Mouse (Mus musculus) embryonic facial prominence, embryonic 15.5 days (tissue): Measurements from ENCODE around the gene Slc2a6. TPM values are rescaled to one million over a fixed set of nuclear protein-coding genes. Genes with fewer than 3 reads are reported as not detected.

Source experiments
- ATAC-seq: fragments of 200-750 bp; cut with Nextera tagmentation; 2 replicates; pipeline ENCODE4 v1.8.0; 2017; ENCODE audit warnings: low read depth, moderate TSS enrichment; ENCODE audit not compliant: insufficient number of reproducible peaks, low FRiP score, low TSS enrichment
- H3K27ac ChIP-seq: fragments of 300-500 bp; sonication (generic); replicated peaks from 2 replicates; pipeline ENCODE4 v1.5.1; 2015; ENCODE audit warnings: mild to moderate bottlenecking, inconsistent platforms
- H3K27me3 ChIP-seq: fragments of 300-500 bp; sonication (generic); 2 replicates; pipeline ENCODE4 v1.6.1; 2015; ENCODE audit warnings: inconsistent platforms
- H3K36me3 ChIP-seq: fragments of 300-500 bp; sonication (generic); 2 replicates; pipeline ENCODE4 v1.6.1; 2015; ENCODE audit warnings: mild to moderate bottlenecking, inconsistent platforms
- H3K4me1 ChIP-seq: fragments of 300-500 bp; sonication (generic); 2 replicates; pipeline ENCODE4 v1.6.1; 2015; ENCODE audit warnings: inconsistent platforms
- H3K4me2 ChIP-seq: fragments of 300-500 bp; sonication (generic); replicated peaks from 2 replicates; pipeline ENCODE4 v1.6.1; 2015; ENCODE audit warnings: mild to moderate bottlenecking, inconsistent platforms
- H3K4me3 ChIP-seq: fragments of 300-500 bp; sonication (generic); replicated peaks from 2 replicates; pipeline ENCODE4 v1.5.1; 2015; ENCODE audit warnings: mild to moderate bottlenecking, inconsistent platforms
- H3K9ac ChIP-seq: fragments of 300-500 bp; sonication (generic); 2 replicates; pipeline ENCODE4 v1.6.1; 2015; ENCODE audit warnings: inconsistent platforms
- H3K9me3 ChIP-seq: fragments of 300-500 bp; sonication (generic); replicated peaks from 2 replicates; pipeline ENCODE4 v1.6.1; 2016; ENCODE audit warnings: inconsistent platforms
- WGBS: fragments of 180-500 bp; shearing (Covaris S2); methylation state at CpG from one replicate; pipeline ENCODE4 v1.1.7; 2015; 5-methylcytosine and 5-hydroxymethylcytosine counted together
- polyA plus RNA-seq: library from polyadenylated mRNA; unstranded; fragments of >200 nt; fragmentation: Nextera tagmentation; extraction: Ambion mirVana; gene quantifications from 2 replicates; pipeline ENCODE4 v1.2.1, GENCODE M21; 2015

Slc2a6 gene
- polyA plus RNA-seq, 1 experiment from 2014 or later, result 1.1 TPM

DNA sequence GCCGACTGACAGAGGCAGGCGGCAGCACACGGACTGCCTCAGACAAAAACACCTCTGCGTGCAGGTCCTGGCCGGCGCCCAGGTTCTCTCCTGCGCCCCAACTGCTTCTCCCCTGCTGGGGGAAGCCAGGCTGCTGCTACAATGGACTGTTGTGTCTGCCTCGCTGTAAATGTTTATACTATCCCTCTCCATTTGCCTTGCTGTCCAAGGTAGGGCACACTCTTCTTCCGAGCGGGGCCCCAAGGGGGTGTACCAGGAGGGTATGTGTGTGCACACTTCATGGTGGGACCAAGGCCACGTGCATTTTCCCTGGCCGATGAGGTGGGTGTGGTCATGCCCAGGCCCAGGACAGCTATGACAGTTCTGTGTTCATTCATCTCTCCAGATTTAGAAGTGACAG lies 31.0 kb upstream of the Slc2a6 start:
- H3K9me3 ChIP-seq, result no peaks in the 10 kb centered on the region
- ATAC-seq, result peak; percentile 59; the same call in 1 of the 2 replicates
- H3K27me3 ChIP-seq, result no peaks in the 10 kb centered on the region
- H3K36me3 ChIP-seq, result no peaks in the 10 kb centered on the region
- H3K9ac ChIP-seq, result no peak overlapping the region
- no peak overlapping the region for H3K4me3 ChIP-seq
- peaks cover 17% of the 10 kb centered on the region for H3K4me1 ChIP-seq
- WGBS, result 30% methylated on average over 12 of the region's 12 CpGs
- peak overlapping the region; percentile 63 for H3K27ac ChIP-seq
- peak overlapping the region; percentile 19; the same call in 1 of the 2 replicates for H3K4me2 ChIP-seq

GRCm38 (mm10) chr2:27058251-27058650 lies 30.5 kb upstream of the Slc2a6 start:
- H3K4me3 ChIP-seq, result no peak overlapping the region
- no peak overlapping the region for H3K27ac ChIP-seq
- H3K4me1 ChIP-seq, result peaks cover 17% of the 10 kb centered on the region
- H3K9ac ChIP-seq, result no peak overlapping the region
- no peaks in the 10 kb centered on the region for H3K27me3 ChIP-seq
- H3K36me3 ChIP-seq, result no peaks in the 10 kb centered on the region
- no peak for ATAC-seq
- WGBS, result 39% methylated on average over 4 of the region's 4 CpGs
- no peaks in the 10 kb centered on the region for H3K9me3 ChIP-seq
- H3K4me2 ChIP-seq, result no peak overlapping the region

- Histone ChIP-seq H3K9ac (no peak overlapping the region), H3K27ac (no peak overlapping the region), H3K4me3 (no peak overlapping the region), H3K36me3 (no peaks in the 10 kb centered on the region), H3K4me2 (no peak overlapping the region), H3K27me3 (no peaks in the 10 kb centered on the region), H3K4me1 (no peaks in the 10 kb centered on the region), H3K9me3 (no peaks in the 10 kb centered on the region)
- ATAC-seq, result no peak
- WGBS, result 49% methylated on average over 6 of the region's 6 CpGs
Measured at GRCm38 (mm10) chr2:27049408-27049807, 21.6 kb upstream of the Slc2a6 start.

DNA sequence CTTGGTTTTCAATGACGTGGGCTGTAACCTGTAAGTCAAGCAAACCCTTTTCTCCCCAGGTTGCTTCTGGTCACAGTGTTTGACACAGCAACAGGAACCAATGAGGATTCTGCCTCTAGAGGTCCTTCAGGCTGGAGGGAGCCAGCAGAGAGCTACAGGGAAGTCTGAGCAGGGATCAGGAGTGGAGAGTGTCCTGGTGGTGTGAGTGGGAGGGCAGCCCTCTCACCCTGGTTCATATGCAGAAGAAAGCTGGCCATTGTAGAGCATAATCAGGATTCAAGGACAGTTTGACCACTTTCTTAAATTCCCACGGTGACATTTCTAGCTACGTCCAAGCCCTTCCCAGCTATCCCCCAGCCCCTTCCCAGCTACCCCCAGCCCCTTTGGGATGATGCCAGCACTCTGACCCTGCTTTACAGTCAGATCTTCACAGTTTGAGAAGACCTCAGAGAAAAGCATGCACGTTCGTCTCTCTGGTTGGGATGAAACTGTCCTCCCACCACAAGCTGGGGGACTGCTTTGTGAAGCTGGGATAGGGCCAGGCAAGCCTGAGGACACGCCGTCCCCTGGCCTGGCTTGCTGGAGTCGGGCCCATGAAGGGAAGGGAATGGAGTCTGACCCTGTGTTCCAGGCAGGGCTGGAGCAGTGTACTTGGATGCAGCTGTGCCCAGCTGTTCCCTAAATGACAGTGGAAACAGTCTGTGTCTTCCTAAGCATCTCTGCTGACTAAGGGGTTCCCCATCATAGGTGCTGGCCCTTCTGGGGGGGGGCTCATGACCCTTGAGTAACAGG lies 18.4 kb upstream of the Slc2a6 start:
- Histone ChIP-seq H3K4me1 (no peaks in the 10 kb centered on the region), H3K4me2 (no peak overlapping the region), H3K9ac (no peak overlapping the region), H3K27ac (no peak overlapping the region), H3K4me3 (no peak overlapping the region), H3K36me3 (no peaks in the 10 kb centered on the region), H3K27me3 (no peaks in the 10 kb centered on the region), H3K9me3 (no peaks in the 10 kb centered on the region)
- WGBS, result 66% methylated on average over 8 of the region's 8 CpGs
- ATAC-seq, result no peak

DNA sequence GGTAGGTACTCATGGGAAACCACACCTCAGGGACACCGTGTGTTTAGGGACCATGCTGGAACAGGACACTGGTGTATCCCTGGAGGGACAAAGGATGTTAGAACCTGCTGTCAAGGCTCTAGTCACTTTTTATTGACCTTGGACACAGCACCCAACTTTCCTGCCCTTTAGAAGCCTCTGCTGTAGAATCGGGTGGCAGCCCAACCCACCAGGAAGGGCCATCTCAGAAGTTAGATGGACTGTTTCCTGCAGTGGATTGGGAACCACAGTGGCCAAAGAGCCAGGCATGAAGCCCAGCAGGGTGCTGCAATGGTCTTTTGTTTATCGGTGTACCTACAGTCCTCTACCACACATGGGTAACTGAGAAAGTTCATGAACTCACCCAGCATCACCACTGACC lies 16.8 kb upstream of the Slc2a6 start:
- Histone ChIP-seq H3K27me3 (0 out of 2 replicates have a peak, but pooled peaks cover 2% of the 10 kb centered on the region), H3K4me3 (no peak overlapping the region), H3K9ac (no peak overlapping the region), H3K27ac (no peak overlapping the region), H3K36me3 (no peaks in the 10 kb centered on the region), H3K4me1 (no peaks in the 10 kb centered on the region), H3K9me3 (no peaks in the 10 kb centered on the region), H3K4me2 (no peak overlapping the region)
- 74% methylated on average over 3 of the region's 3 CpGs for WGBS
- no peak for ATAC-seq

DNA sequence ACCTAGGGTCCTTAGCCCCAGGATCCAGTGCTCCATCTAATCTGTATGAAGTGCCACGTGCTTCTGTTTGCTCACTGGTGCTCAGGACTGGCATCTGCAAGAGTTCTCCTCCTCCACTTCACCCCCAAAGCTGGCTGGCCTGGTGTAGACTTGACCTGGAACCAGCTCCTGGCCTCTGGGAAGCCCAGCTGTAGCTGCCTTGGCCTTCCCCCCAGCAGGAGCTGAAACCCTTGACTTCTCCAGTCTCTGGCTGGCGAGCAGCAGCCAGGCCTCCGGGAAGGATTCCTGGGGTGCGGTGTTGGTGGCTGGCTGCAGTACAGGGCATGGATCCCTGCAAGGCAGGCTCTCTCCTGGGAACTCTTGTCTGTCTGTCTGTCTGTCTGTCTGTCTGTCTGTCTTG lies 16.4 kb upstream of the Slc2a6 start:
- no peaks in the 10 kb centered on the region for H3K9me3 ChIP-seq
- 0 out of 2 replicates have a peak, but pooled peaks cover 3% of the 10 kb centered on the region for H3K4me1 ChIP-seq
- H3K4me2 ChIP-seq, result no peak overlapping the region
- 0 out of 2 replicates have a peak, but pooled peaks cover 2% of the 10 kb centered on the region for H3K27me3 ChIP-seq
- no peak overlapping the region for H3K27ac ChIP-seq
- no peak for ATAC-seq
- H3K36me3 ChIP-seq, result no peaks in the 10 kb centered on the region
- 77% methylated on average over 4 of the region's 4 CpGs for WGBS
- no peak overlapping the region for H3K9ac ChIP-seq
- no peak overlapping the region for H3K4me3 ChIP-seq

DNA sequence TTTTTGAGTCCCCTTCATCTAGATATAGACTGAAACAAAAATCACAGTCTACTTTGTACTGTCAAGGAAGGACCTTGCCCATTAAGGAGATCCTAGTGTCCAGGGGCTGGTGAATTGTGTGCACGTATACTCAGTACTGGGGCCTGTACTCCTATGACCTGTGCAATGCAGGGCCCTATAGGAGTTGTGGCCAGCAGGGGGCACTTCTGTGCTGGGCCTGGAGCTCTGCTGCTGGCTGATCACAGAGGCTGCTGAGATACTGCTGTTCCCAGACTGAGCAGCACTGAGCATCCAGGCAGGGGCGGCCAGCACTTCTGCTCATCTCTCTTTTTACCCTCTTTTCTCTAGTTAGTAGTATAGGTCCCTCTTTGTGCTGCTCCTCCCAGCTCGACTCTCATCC lies 15.7 kb upstream of the Slc2a6 start:
- Histone ChIP-seq H3K4me2 (no peak overlapping the region), H3K27me3 (0 out of 2 replicates have a peak, but pooled peaks cover 2% of the 10 kb centered on the region), H3K9ac (no peak overlapping the region), H3K27ac (no peak overlapping the region), H3K36me3 (no peaks in the 10 kb centered on the region), H3K4me3 (no peak overlapping the region), H3K4me1 (0 out of 2 replicates have a peak, but pooled peaks cover 7% of the 10 kb centered on the region), H3K9me3 (no peaks in the 10 kb centered on the region)
- peak; percentile 63; the same call in 1 of the 2 replicates for ATAC-seq
- 21% methylated on average over 3 of the region's 3 CpGs for WGBS

DNA sequence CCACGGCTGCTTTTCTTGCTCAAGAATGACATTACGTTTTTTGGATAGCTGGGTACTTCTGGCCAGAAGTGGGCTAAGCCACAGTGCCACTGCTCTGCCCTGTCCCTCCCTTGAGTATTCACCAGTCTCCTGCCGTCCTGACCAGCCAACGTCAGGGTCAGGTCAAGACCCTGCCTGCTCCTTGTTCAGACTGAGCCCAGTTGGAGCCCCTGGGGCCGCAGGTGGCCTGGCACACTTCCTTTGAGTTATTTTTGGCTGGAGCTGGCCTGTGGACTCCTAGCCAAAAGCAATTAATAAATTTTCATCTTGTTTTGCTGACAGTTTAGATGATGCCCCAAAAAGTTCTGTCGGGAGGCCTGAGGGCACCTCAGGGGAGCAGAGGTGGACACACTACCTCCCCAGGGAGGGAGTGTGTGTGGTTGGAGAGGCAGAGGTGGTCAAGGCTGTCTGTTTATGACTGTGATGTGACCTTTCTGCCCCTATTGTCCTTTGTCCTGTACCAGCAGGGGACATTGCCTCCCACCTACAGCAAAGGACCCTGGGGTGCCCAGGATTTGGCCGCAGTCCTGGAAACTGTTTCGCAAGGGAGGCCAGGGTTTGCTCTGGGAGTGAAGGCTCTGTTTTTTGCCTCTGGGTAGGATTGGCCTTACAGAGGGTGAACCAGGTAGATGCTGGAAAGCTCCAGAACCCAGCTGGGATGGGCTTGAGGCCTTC lies 14.5 kb upstream of the Slc2a6 start:
- no peak overlapping the region for H3K4me3 ChIP-seq
- H3K4me2 ChIP-seq, result no peak overlapping the region
- 0 out of 2 replicates have a peak, but pooled peaks cover 2% of the 10 kb centered on the region for H3K27me3 ChIP-seq
- no peaks in the 10 kb centered on the region for H3K36me3 ChIP-seq
- no peak overlapping the region for H3K9ac ChIP-seq
- WGBS, result 62% methylated on average over 8 of the region's 8 CpGs
- H3K27ac ChIP-seq, result no peak overlapping the region
- ATAC-seq, result no peak
- 0 out of 2 replicates have a peak, but pooled peaks cover 7% of the 10 kb centered on the region for H3K4me1 ChIP-seq
- H3K9me3 ChIP-seq, result no peaks in the 10 kb centered on the region

DNA sequence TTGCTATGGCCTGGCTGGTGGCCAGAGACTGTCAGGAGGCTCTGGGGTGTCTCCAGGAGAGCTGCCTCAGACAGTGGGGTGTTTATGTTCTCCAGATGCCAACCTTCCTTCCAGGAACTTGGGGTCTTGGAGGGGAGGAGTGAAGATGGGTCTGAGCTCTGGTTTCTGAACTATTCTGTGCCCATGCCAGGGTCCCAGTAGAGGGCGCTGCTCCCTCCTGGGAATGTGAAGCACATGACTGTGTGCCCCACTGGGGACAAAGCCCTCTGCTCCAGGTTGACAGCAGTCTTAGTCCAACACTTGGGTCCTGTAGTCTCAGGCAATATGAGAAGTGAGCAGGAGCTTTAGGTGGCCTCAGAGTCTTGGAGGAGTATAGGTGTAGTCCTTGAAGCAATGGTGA lies 11.5 kb upstream of the Slc2a6 start:
- no peak overlapping the region for H3K4me2 ChIP-seq
- no peak overlapping the region for H3K27ac ChIP-seq
- 0 out of 2 replicates have a peak, but pooled peaks cover 2% of the 10 kb centered on the region for H3K27me3 ChIP-seq
- no peaks in the 10 kb centered on the region for H3K9me3 ChIP-seq
- WGBS, result 5% methylated on average over 1 of the region's 1 CpGs
- no peak overlapping the region for H3K4me3 ChIP-seq
- no peak for ATAC-seq
- H3K36me3 ChIP-seq, result no peaks in the 10 kb centered on the region
- 0 out of 2 replicates have a peak, but pooled peaks cover 12% of the 10 kb centered on the region for H3K4me1 ChIP-seq
- H3K9ac ChIP-seq, result no peak overlapping the region

- no peak for ATAC-seq
- no peak overlapping the region for H3K4me3 ChIP-seq
- no peak overlapping the region for H3K27ac ChIP-seq
- 0 out of 2 replicates have a peak, but pooled peaks cover 12% of the 10 kb centered on the region for H3K4me1 ChIP-seq
- no peak overlapping the region for H3K9ac ChIP-seq
- no peak overlapping the region for H3K4me2 ChIP-seq
- no peaks in the 10 kb centered on the region for H3K9me3 ChIP-seq
- WGBS, result 0% methylated on average over 3 of the region's 3 CpGs
- H3K27me3 ChIP-seq, result 0 out of 2 replicates have a peak, but pooled peaks cover 2% of the 10 kb centered on the region
- H3K36me3 ChIP-seq, result no peaks in the 10 kb centered on the region
Measured at GRCm38 (mm10) chr2:27038596-27038995, 10.8 kb upstream of the Slc2a6 start.

- 0 out of 2 replicates have a peak, but pooled peaks cover 12% of the 10 kb centered on the region for H3K4me1 ChIP-seq
- no peak overlapping the region for H3K27ac ChIP-seq
- WGBS, result 56% methylated on average over 4 of the region's 4 CpGs
- no peak overlapping the region for H3K4me2 ChIP-seq
- no peaks in the 10 kb centered on the region for H3K9me3 ChIP-seq
- no peak overlapping the region for H3K9ac ChIP-seq
- ATAC-seq, result no peak; the same call in 1 of the 2 replicates
- 0 out of 2 replicates have a peak, but pooled peaks cover 2% of the 10 kb centered on the region for H3K27me3 ChIP-seq
- H3K4me3 ChIP-seq, result no peak overlapping the region
- no peaks in the 10 kb centered on the region for H3K36me3 ChIP-seq
Measured at GRCm38 (mm10) chr2:27037008-27037407, 9.2 kb upstream of the Slc2a6 start.
